Mouse (Mus musculus) gastrocnemius, adult 8-10 months (tissue): ENCODE results near the gene Aebp2. TPM values are rescaled to one million over a fixed set of nuclear protein-coding genes. Genes with fewer than 3 reads are reported as not detected.

Experiments
- DNase-seq, 2 experiments: peaks; one replicate each; pipeline ENCODE4 v3.0.0; 2022; ENCODE audit warnings: low spot score in 2 of 2
- total RNA-seq, 4 experiments: library from RNA; stranded (reverse); gene quantifications; 2 replicates each; pipeline ENCODE4 v1.2.4; 2022

The Aebp2 gene
- total RNA-seq, 4 experiments from 2014 or later = 32.0 to 35.5 (median 33.0) TPM

DNA sequence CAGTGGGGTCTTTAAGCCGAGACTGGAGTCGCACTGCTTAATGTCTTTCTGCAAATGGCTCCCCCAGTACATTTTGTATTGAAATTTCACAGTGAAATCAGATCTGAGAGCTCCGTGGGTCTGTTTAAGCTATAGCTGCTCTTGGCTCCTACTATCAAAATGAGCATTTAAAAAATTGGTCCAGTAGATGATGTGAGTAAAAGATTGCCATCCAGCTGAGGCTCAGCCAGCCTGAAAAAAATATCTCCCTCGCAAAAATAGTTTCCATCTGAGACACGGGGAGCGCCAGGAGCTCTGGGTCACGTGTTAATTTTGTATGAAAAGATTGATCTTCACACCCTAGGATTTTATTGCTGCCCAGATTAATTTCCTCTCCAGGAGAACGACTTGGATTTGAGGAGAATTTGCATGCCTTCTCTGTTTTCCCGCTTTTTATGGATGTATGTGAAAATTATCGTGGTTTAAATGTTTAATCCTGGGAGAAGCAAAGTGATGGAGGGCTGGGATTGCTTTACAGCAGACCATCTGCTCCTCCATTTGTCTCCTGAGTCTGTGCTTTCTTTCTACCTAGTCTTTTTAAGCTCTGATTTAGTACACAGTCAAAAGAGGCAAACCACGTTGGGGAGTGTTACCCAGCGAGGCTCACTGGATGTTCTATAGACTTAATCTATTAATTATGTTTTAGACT is 73.9 kb downstream of the Aebp2 start:
- no peak for DNase-seq

DNA sequence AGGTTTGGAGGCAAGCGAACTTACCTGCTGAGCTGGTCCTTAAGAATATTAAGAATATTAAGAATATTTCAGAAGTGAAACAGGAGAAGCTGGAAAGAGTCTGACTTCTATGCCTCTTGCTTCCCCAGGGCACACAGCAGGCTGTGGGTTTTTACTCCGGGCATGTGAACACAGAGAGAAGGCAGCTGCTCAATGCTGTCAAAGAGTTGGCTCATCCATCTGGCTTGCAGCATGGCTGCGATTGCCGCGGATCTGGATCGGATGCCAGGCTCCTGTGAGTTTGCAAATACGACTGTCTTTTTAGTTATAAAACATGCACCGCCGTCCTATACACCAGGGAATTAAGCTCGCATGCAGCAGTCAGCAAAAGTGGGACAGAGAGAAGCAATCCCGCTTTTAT is 75.5 kb downstream of the Aebp2 start:
- peak in 1 of 2 experiments; percentile 34 for DNase-seq

GRCm38 (mm10) chr6:140698596-140698995 is 76.1 kb downstream of the Aebp2 start:
- DNase-seq = no peak

DNA sequence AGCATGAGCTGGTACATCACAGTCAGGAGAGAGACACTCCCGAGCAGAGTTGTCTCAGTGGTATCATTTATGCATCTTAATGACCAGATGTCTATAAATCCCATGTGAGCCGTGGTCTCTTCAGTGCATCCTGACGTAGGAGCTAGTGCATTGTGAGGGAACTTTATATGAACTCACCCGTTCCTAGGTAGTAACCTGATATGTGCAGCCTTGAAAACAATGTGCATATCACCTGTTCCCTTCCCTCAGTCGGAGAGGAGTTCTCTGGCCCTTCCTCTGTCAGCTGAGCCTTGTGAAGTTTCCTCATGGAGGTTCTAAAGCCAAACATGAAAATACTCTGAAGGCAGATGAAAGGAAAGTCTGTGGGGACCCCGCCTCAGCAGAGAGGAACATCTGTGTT is 78.8 kb downstream of the Aebp2 start:
- DNase-seq = no peak

- DNase-seq = no peak
Observed at GRCm38 (mm10) chr6:140705132-140705531, 82.7 kb downstream of the Aebp2 start.

DNA sequence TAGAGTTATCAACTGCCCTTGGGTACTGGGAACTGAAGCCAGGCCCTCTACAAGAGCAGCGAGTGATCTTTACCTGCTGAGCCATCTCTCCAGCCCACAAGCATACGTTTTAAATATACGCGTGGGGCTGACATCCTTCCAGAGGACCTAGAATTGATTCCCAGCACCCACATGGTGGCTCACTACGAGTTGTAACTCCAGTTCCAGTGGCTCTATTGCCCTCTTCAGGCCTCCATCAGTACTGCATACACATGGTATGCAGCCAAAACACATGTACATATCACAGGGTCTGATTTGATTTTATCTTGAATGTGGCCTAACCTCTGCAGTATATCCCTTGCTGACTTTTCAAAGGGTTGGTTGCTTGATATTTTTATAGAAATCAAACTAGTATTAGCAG is 83.6 kb downstream of the Aebp2 start:
- no peak for DNase-seq

GRCm38 (mm10) chr6:140708059-140708458 is 85.6 kb downstream of the Aebp2 start:
- no peak for DNase-seq

- DNase-seq = no peak
Observed at GRCm38 (mm10) chr6:140709415-140710107, 87.1 kb downstream of the Aebp2 start.

- DNase-seq = peak; percentile 25 to 37
Observed at GRCm38 (mm10) chr6:140712754-140713153, 90.3 kb downstream of the Aebp2 start.

DNA sequence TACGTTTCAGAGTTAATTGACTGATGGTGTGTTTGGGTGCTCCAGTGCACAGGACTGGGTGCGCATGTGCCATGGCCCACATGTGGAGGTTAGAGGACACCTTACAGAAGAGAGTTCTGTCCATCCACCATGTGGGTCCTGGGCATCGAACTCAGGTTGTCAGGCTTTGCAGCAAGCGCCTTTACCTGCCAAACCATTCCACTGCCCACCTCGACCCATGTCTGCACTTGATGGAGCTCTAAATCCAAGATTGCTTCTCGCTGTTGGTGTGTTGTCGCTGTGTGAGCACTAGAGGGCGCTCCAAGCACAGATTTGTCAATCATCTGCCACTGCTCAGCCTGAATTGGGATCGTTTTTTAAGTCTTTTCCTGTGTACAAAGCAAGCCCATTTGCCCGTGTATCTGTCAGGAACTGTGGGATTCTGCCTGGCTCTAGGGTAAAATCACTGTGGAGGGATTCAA is 92.5 kb downstream of the Aebp2 start:
- DNase-seq = peak; percentile 14

- DNase-seq = no peak
Observed at GRCm38 (mm10) chr6:140722058-140722457, 99.6 kb downstream of the Aebp2 start.

Other genes with a start within 250 kb of the Aebp2 start
- 1 to 10 TPM; 6.1 to 9.4 (median 7.0) TPM for gene Plekha5, start 198.6 kb upstream of the Aebp2 start, total RNA-seq
- gene Gm11077, start 106.6 kb downstream of the Aebp2 start, total RNA-seq = not detected